Mouse (Mus musculus): ENCODE results near the gene Dapk1.
A peak's percentile ranks its signal among the peaks of the same experiment; 100 is the strongest.

Dapk1 gene

GRCm38 (mm10) chr13:60665402-60665801 is 63.7 kb downstream of the Dapk1 start:
- no peak for DNase-seq

GRCm38 (mm10) chr13:60668036-60668435 is 66.3 kb downstream of the Dapk1 start:
- no peak for DNase-seq

GRCm38 (mm10) chr13:60670605-60671004 is 68.9 kb downstream of the Dapk1 start:
- DNase-seq: no peak

GRCm38 (mm10) chr13:60671235-60671634 is 69.5 kb downstream of the Dapk1 start:
- DNase-seq: no peak

GRCm38 (mm10) chr13:60672287-60672686 is 70.5 kb downstream of the Dapk1 start:
- no peak for DNase-seq

- no peak for DNase-seq
Observed at GRCm38 (mm10) chr13:60672882-60673675, 71.3 kb downstream of the Dapk1 start.

GRCm38 (mm10) chr13:60674301-60674700 is 72.6 kb downstream of the Dapk1 start:
- DNase-seq: no peak

GRCm38 (mm10) chr13:60674911-60675310 is 73.2 kb downstream of the Dapk1 start:
- no peak for DNase-seq

GRCm38 (mm10) chr13:60675416-60675815 is 73.7 kb downstream of the Dapk1 start:
- DNase-seq: no peak

- DNase-seq: no peak
Observed at GRCm38 (mm10) chr13:60678912-60679311, 77.2 kb downstream of the Dapk1 start.

GRCm38 (mm10) chr13:60682714-60683695 is 81.3 kb downstream of the Dapk1 start:
- no peak for DNase-seq

- no peak for DNase-seq
Observed at GRCm38 (mm10) chr13:60684050-60684760, 82.5 kb downstream of the Dapk1 start.

- DNase-seq: no peak
Observed at GRCm38 (mm10) chr13:60684806-60685205, 83.1 kb downstream of the Dapk1 start.

- DNase-seq: peak; percentile 5
Observed at GRCm38 (mm10) chr13:60685216-60685615, 83.5 kb downstream of the Dapk1 start.

- DNase-seq: no peak
Observed at GRCm38 (mm10) chr13:60686024-60686663, 84.4 kb downstream of the Dapk1 start.

- no peak for DNase-seq
Observed at GRCm38 (mm10) chr13:60686967-60687366, 85.2 kb downstream of the Dapk1 start.

GRCm38 (mm10) chr13:60687462-60687861 is 85.7 kb downstream of the Dapk1 start:
- DNase-seq: no peak

GRCm38 (mm10) chr13:60687891-60688290 is 86.1 kb downstream of the Dapk1 start:
- DNase-seq: no peak

- DNase-seq: no peak
Observed at GRCm38 (mm10) chr13:60690921-60691320, 89.2 kb downstream of the Dapk1 start.

- DNase-seq: no peak
Observed at GRCm38 (mm10) chr13:60691940-60692339, 90.2 kb downstream of the Dapk1 start.

GRCm38 (mm10) chr13:60695186-60695980 is 93.6 kb downstream of the Dapk1 start:
- no peak for DNase-seq

GRCm38 (mm10) chr13:60696323-60696722 is 94.6 kb downstream of the Dapk1 start:
- DNase-seq: no peak

Data from cerebellum, adult 11-12 months (tissue).